Mouse (Mus musculus): ENCODE results near the gene Tmod1. TPM values are rescaled to one million over a fixed set of nuclear protein-coding genes. Genes with fewer than 3 reads are reported as not detected.

The Tmod1 gene
- polyA plus RNA-seq, 1 experiment from 2014 or later: 11.4 TPM

GRCm38 (mm10) chr4:46028224-46028623 lies 10.5 kb upstream of the Tmod1 start:
- no peak overlapping the region for H3K4me3 ChIP-seq (ENCODE audit: low read length)
- H3K9ac ChIP-seq (ENCODE audit: low read length): no peak overlapping the region
- H3K4me1 ChIP-seq (replicated peaks; ENCODE audit: control insufficient read depth, insufficient read depth, low read length): no peaks in the 10 kb centered on the region
- no peak overlapping the region for H3K27ac ChIP-seq (ENCODE audit: low read length)
- no peak overlapping the region for H3K4me2 ChIP-seq (ENCODE audit: low read depth, low read length)
- no peaks in the 10 kb centered on the region for H3K36me3 ChIP-seq (ENCODE audit: control insufficient read depth, insufficient read depth, low read length)
- no peaks in the 10 kb centered on the region for H3K9me3 ChIP-seq (ENCODE audit: control insufficient read depth, low read length)
- ATAC-seq (ENCODE audit: low read depth): no peak
- no peaks in the 10 kb centered on the region for H3K27me3 ChIP-seq (ENCODE audit: control insufficient read depth, insufficient read depth, low read depth, low read length)
- 43% methylated on average over 6 of the region's 6 CpGs for WGBS

DNA sequence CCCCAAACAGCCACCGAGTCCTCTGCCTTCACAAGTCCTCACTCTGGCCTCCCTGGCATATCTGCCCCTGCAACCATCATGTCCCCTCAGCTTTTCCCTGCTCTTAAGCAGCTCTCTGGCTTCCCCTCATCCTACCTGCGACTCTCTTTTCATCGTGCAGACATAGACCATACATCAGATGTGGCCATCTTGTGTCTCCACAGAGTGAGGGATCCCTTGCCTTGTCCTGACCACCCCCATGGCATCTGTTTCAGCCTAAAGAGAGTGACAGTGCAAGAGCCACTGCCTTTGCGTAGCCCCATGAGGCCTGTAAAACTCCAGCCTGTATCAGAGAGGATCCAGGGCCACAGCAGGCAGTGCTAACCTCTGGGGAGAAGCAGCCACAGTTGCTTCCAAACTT lies 10.0 kb upstream of the Tmod1 start:
- Histone ChIP-seq H3K9ac (ENCODE audit: low read length) (no peak overlapping the region), H3K4me3 (ENCODE audit: low read length) (no peak overlapping the region), H3K4me2 (ENCODE audit: low read depth, low read length) (no peak overlapping the region), H3K4me1 (replicated peaks; ENCODE audit: control insufficient read depth, insufficient read depth, low read length) (no peaks in the 10 kb centered on the region), H3K36me3 (ENCODE audit: control insufficient read depth, insufficient read depth, low read length) (no peaks in the 10 kb centered on the region), H3K27me3 (ENCODE audit: control insufficient read depth, insufficient read depth, low read depth, low read length) (no peaks in the 10 kb centered on the region), H3K9me3 (ENCODE audit: control insufficient read depth, low read length) (no peaks in the 10 kb centered on the region), H3K27ac (ENCODE audit: low read length) (no peak overlapping the region)
- ATAC-seq (ENCODE audit: low read depth): no peak
- WGBS: 76% methylated on average over 4 of the region's 4 CpGs

DNA sequence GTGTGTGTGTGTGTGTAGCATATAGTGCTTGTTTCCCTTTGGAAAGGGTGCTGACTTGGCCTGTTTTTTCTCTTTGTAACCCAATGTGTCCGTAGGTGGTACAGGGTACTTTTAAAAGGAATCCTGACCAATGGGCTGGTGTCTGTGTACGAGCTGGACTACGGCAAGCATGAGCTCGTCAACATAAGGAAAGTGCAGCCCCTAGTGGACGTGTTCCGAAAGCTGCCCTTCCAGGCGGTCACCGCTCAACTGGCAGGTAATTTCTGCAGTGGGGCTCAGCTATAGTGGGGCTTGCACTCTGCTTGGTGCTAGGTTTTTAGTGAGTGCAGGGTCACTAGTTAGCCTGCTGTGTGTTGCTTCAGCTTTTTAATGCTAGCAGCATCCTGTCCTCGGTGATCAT lies 9.2 kb upstream of the Tmod1 start:
- H3K9ac ChIP-seq (ENCODE audit: low read length): no peak overlapping the region
- 0 out of 2 replicates have a peak, but pooled peaks have one; percentile 39 for ATAC-seq (ENCODE audit: low read depth)
- H3K4me2 ChIP-seq (ENCODE audit: low read depth, low read length): no peak overlapping the region
- no peaks in the 10 kb centered on the region for H3K36me3 ChIP-seq (ENCODE audit: control insufficient read depth, insufficient read depth, low read length)
- H3K9me3 ChIP-seq (ENCODE audit: control insufficient read depth, low read length): no peaks in the 10 kb centered on the region
- H3K4me1 ChIP-seq (replicated peaks; ENCODE audit: control insufficient read depth, insufficient read depth, low read length): no peaks in the 10 kb centered on the region
- no peak overlapping the region for H3K4me3 ChIP-seq (ENCODE audit: low read length)
- 40% methylated on average over 8 of the region's 9 CpGs for WGBS
- H3K27ac ChIP-seq (ENCODE audit: low read length): no peak overlapping the region
- no peaks in the 10 kb centered on the region for H3K27me3 ChIP-seq (ENCODE audit: control insufficient read depth, insufficient read depth, low read depth, low read length)

DNA sequence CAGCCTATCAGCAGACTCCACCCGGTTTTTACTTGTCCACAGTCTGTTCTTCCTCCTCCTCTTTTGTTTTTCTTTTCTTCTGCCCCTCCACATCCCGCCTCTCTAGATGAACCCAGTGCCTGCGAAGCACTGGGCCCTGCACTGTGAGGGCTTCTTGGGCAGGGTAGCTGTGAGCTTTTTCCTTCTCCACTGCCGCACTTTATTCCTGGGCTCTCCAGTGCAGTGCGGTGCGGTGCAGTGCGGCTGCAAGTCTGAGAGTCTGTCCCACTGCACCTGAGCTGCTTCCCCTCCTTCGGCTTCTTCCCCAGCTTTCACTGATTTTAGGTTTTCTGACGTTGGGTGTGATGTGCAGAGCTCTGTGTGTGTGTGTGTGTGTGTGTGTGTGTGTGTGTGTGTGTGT lies 6.3 kb upstream of the Tmod1 start:
- Histone ChIP-seq H3K4me3 (ENCODE audit: low read length) (no peak overlapping the region), H3K27me3 (ENCODE audit: control insufficient read depth, insufficient read depth, low read depth, low read length) (peaks cover 2% of the 10 kb centered on the region; the same call in 1 of the 2 replicates), H3K27ac (ENCODE audit: low read length) (peak overlapping the region; percentile 82), H3K4me2 (ENCODE audit: low read depth, low read length) (peak overlapping the region; percentile 3; the same call in 1 of the 2 replicates), H3K9ac (ENCODE audit: low read length) (peak overlapping the region; percentile 21; the same call in 1 of the 2 replicates), H3K9me3 (ENCODE audit: control insufficient read depth, low read length) (no peaks in the 10 kb centered on the region), H3K4me1 (replicated peaks; ENCODE audit: control insufficient read depth, insufficient read depth, low read length) (no peaks in the 10 kb centered on the region), H3K36me3 (ENCODE audit: control insufficient read depth, insufficient read depth, low read length) (no peaks in the 10 kb centered on the region)
- 41% methylated on average over 9 of the region's 9 CpGs for WGBS
- ATAC-seq (ENCODE audit: low read depth): peak; percentile 42; the same call in 1 of the 2 replicates

DNA sequence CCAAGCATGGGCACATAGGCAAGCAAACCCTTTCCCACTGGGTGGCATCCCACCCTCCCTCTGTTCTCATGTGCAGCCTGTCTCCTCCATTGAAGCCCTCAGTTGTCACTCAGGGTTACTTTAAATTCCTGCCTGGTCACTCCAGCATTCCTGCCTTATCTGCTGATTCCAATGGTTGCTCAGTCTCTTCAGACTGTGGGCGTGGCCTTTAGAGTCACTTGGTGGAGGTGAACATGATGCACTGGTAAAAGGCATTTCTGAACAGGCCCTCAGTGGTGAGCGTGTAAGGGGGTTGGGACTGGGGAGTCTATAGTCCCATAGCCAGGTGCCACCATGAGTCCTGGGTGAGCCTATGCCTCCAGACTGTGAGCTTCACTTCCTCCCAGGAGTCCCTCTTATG lies 5.5 kb upstream of the Tmod1 start:
- 41% methylated on average over 2 of the region's 2 CpGs for WGBS
- Histone ChIP-seq H3K36me3 (ENCODE audit: control insufficient read depth, insufficient read depth, low read length) (no peaks in the 10 kb centered on the region), H3K27ac (ENCODE audit: low read length) (peak overlapping the region; percentile 82), H3K4me2 (ENCODE audit: low read depth, low read length) (peak overlapping the region; percentile 3; the same call in 1 of the 2 replicates), H3K4me3 (ENCODE audit: low read length) (no peak overlapping the region), H3K9ac (ENCODE audit: low read length) (no peak overlapping the region), H3K9me3 (ENCODE audit: control insufficient read depth, low read length) (no peaks in the 10 kb centered on the region), H3K27me3 (ENCODE audit: control insufficient read depth, insufficient read depth, low read depth, low read length) (peaks cover 5% of the 10 kb centered on the region; the same call in 1 of the 2 replicates), H3K4me1 (replicated peaks; ENCODE audit: control insufficient read depth, insufficient read depth, low read length) (no peaks in the 10 kb centered on the region)
- peak; percentile 90 for ATAC-seq (ENCODE audit: low read depth)

- peaks cover 21% of the 10 kb centered on the region for H3K27me3 ChIP-seq (ENCODE audit: control insufficient read depth, insufficient read depth, low read depth, low read length)
- H3K4me1 ChIP-seq (replicated peaks; ENCODE audit: control insufficient read depth, insufficient read depth, low read length): peaks cover 5% of the 10 kb centered on the region
- no peak; the same call in 1 of the 2 replicates for ATAC-seq (ENCODE audit: low read depth)
- 6% methylated on average over 12 of the region's 12 CpGs for WGBS
- H3K9ac ChIP-seq (ENCODE audit: low read length): peak overlapping the region; percentile 71
- no peaks in the 10 kb centered on the region for H3K9me3 ChIP-seq (ENCODE audit: control insufficient read depth, low read length)
- H3K4me2 ChIP-seq (ENCODE audit: low read depth, low read length): peak overlapping the region; percentile 96
- H3K27ac ChIP-seq (ENCODE audit: low read length): no peak overlapping the region
- H3K36me3 ChIP-seq (ENCODE audit: control insufficient read depth, insufficient read depth, low read length): no peaks in the 10 kb centered on the region
- peak overlapping the region; percentile 63 for H3K4me3 ChIP-seq (ENCODE audit: low read length)
Observed at GRCm38 (mm10) chr4:46038591-46038891, 194 bp upstream of the Tmod1 start.

DNA sequence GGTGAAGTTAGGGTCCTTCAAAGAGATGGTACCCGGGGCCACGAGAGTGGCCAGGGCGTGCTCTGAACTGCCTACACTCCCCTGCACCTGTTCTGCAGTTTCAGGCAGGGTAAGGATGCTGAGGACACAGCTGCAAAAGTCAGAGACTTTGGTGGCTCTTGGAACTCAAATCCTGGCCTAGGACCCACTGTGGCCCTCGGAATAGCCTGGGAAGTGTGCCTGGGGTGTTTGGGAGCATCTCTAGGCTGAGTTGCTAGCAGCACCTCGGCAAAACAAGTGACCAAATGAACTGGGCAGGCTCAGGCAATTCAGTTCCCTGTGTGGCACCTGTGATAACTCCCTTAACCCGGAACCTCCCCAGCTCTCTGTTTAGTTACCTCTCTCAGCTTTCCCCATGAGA lies 1.2 kb downstream of the Tmod1 start:
- WGBS: 26% methylated on average over 6 of the region's 6 CpGs
- H3K4me3 ChIP-seq (ENCODE audit: low read length): peak overlapping the region; percentile 63
- no peaks in the 10 kb centered on the region for H3K9me3 ChIP-seq (ENCODE audit: control insufficient read depth, low read length)
- ATAC-seq (ENCODE audit: low read depth): no peak
- H3K4me1 ChIP-seq (replicated peaks; ENCODE audit: control insufficient read depth, insufficient read depth, low read length): peaks cover 5% of the 10 kb centered on the region
- peak overlapping the region; percentile 96 for H3K4me2 ChIP-seq (ENCODE audit: low read depth, low read length)
- peak overlapping the region; percentile 71; the same call in 1 of the 2 replicates for H3K9ac ChIP-seq (ENCODE audit: low read length)
- H3K27me3 ChIP-seq (ENCODE audit: control insufficient read depth, insufficient read depth, low read depth, low read length): peaks cover 21% of the 10 kb centered on the region
- no peak overlapping the region for H3K27ac ChIP-seq (ENCODE audit: low read length)
- no peaks in the 10 kb centered on the region for H3K36me3 ChIP-seq (ENCODE audit: control insufficient read depth, insufficient read depth, low read length)

- H3K4me1 ChIP-seq (replicated peaks; ENCODE audit: control insufficient read depth, insufficient read depth, low read length): peaks cover 5% of the 10 kb centered on the region
- H3K27ac ChIP-seq (ENCODE audit: low read length): no peak overlapping the region
- no peak overlapping the region for H3K4me2 ChIP-seq (ENCODE audit: low read depth, low read length)
- WGBS: 12% methylated on average over 9 of the region's 9 CpGs
- no peaks in the 10 kb centered on the region for H3K9me3 ChIP-seq (ENCODE audit: control insufficient read depth, low read length)
- H3K4me3 ChIP-seq (ENCODE audit: low read length): peak overlapping the region; percentile 4; the same call in 1 of the 2 replicates
- peaks cover 21% of the 10 kb centered on the region for H3K27me3 ChIP-seq (ENCODE audit: control insufficient read depth, insufficient read depth, low read depth, low read length)
- no peaks in the 10 kb centered on the region for H3K36me3 ChIP-seq (ENCODE audit: control insufficient read depth, insufficient read depth, low read length)
- H3K9ac ChIP-seq (ENCODE audit: low read length): no peak overlapping the region
- ATAC-seq (ENCODE audit: low read depth): peak; percentile 30
Observed at GRCm38 (mm10) chr4:46040594-46041192, 2.0 kb downstream of the Tmod1 start.

- H3K4me3 ChIP-seq (ENCODE audit: low read length): no peak overlapping the region
Observed at GRCm38 (mm10) chr4:46041761-46042504, 3.2 kb downstream of the Tmod1 start.

More at GRCm38 (mm10) chr4:46041761-46042504, 3.2 kb downstream of the Tmod1 start:
- H3K27me3 ChIP-seq (ENCODE audit: control insufficient read depth, insufficient read depth, low read depth, low read length): peaks cover 21% of the 10 kb centered on the region
- H3K9me3 ChIP-seq (ENCODE audit: control insufficient read depth, low read length): no peaks in the 10 kb centered on the region
- H3K9ac ChIP-seq (ENCODE audit: low read length): no peak overlapping the region
- H3K4me1 ChIP-seq (replicated peaks; ENCODE audit: control insufficient read depth, insufficient read depth, low read length): peaks cover 5% of the 10 kb centered on the region
- WGBS: 27% methylated on average over 7 of the region's 7 CpGs
- H3K27ac ChIP-seq (ENCODE audit: low read length): no peak overlapping the region
- no peaks in the 10 kb centered on the region for H3K36me3 ChIP-seq (ENCODE audit: control insufficient read depth, insufficient read depth, low read length)
- no peak overlapping the region for H3K4me2 ChIP-seq (ENCODE audit: low read depth, low read length)
- no peak for ATAC-seq (ENCODE audit: low read depth)

Measured in lung, embryonic 16.5 days (tissue).